Mouse (Mus musculus) limb, embryonic 10.5 days (tissue): ENCODE results near the gene Prkg1. TPM values are rescaled to one million over a fixed set of nuclear protein-coding genes. Genes with fewer than 3 reads are reported as not detected.

Experiments
- polyA plus RNA-seq: library from polyadenylated mRNA; unstranded; fragments of >200 nt; fragmentation: Nextera tagmentation; extraction: Ambion mirVana; gene quantifications from 2 replicates; pipeline ENCODE4 v1.2.1, GENCODE M21; 2016

The Prkg1 gene
- polyA plus RNA-seq, 1 experiment from 2014 or later = 3.4 TPM

Other genes starting within 250 kb of the Prkg1 start
- not detected in 2 replicates for gene A1cf, start 103.7 kb upstream of the Prkg1 start, polyA plus RNA-seq